Mouse (Mus musculus) mesoderm, embryonic 11.5 days (tissue): ENCODE results near the gene Hes6.

Experiments used
- DNase-seq: peaks from one replicate; pipeline ENCODE4 v3.0.0-alpha.2; 2012; ENCODE audit warnings: low read depth, low spot score

Hes6 gene

GRCm38 (mm10) chr1:91413898-91414594, at the start of gene Hes6:
TSS of gene Hes6 (minus strand) at chr1:91414038.
- DNase-seq: peak; percentile 88

GRCm38 (mm10) chr1:91463336-91463995, 49.6 kb upstream of the Hes6 start:
- no peak for DNase-seq

GRCm38 (mm10) chr1:91460564-91460963, 46.7 kb upstream of the Hes6 start:
- DNase-seq: no peak

GRCm38 (mm10) chr1:91460069-91460468, 46.2 kb upstream of the Hes6 start:
- DNase-seq: no peak

GRCm38 (mm10) chr1:91459059-91459809, 45.4 kb upstream of the Hes6 start, which contains the start of gene Per2:
TSS of gene Per2 (minus strand) at chr1:91459324.
- DNase-seq: peak; percentile 100

GRCm38 (mm10) chr1:91458223-91458861, 44.5 kb upstream of the Hes6 start:
- DNase-seq: no peak

GRCm38 (mm10) chr1:91457698-91458097, 43.9 kb upstream of the Hes6 start:
- DNase-seq: no peak

GRCm38 (mm10) chr1:91457116-91457515, 43.3 kb upstream of the Hes6 start:
- DNase-seq: no peak

GRCm38 (mm10) chr1:91456301-91456801, 42.5 kb upstream of the Hes6 start:
- DNase-seq: peak; percentile 49

GRCm38 (mm10) chr1:91455661-91456161, 41.9 kb upstream of the Hes6 start:
- peak; percentile 54 for DNase-seq

- DNase-seq: no peak
Observed at GRCm38 (mm10) chr1:91454927-91455326, 41.1 kb upstream of the Hes6 start.

GRCm38 (mm10) chr1:91454366-91454765, 40.5 kb upstream of the Hes6 start:
- no peak for DNase-seq

GRCm38 (mm10) chr1:91453932-91454331, 40.1 kb upstream of the Hes6 start:
- no peak for DNase-seq

GRCm38 (mm10) chr1:91451547-91452084, 37.8 kb upstream of the Hes6 start:
- DNase-seq: no peak

- DNase-seq: no peak
Observed at GRCm38 (mm10) chr1:91450851-91451250, 37.0 kb upstream of the Hes6 start.

GRCm38 (mm10) chr1:91448688-91449087, 34.9 kb upstream of the Hes6 start:
- no peak for DNase-seq

- no peak for DNase-seq
Observed at GRCm38 (mm10) chr1:91446511-91446910, 32.7 kb upstream of the Hes6 start.

- no peak for DNase-seq
Observed at GRCm38 (mm10) chr1:91446060-91446459, 32.2 kb upstream of the Hes6 start.

- DNase-seq: no peak
Observed at GRCm38 (mm10) chr1:91444841-91445830, 31.3 kb upstream of the Hes6 start.
